Mouse (Mus musculus) embryonic facial prominence, embryonic 14.5 days (tissue): ENCODE measurements around the gene Smim22. TPM values are rescaled to one million over a fixed set of nuclear protein-coding genes. Genes with fewer than 3 reads are reported as not detected.
A peak's percentile ranks its signal among the peaks of the same experiment; 100 is the strongest.

ENCODE experiments used
- ATAC-seq: fragments of 200-750 bp; cut with Nextera tagmentation; 2 replicates; pipeline ENCODE4 v1.8.0; 2017; ENCODE audit warnings: low read depth, moderate number of reproducible peaks, moderate TSS enrichment
- DNase-seq: peaks from one replicate; pipeline ENCODE4 v3.0.0-alpha.2; 2015; ENCODE audit warnings: low spot score
- H3K27ac ChIP-seq: fragments of 300-500 bp; sonication (generic); replicated peaks from 2 replicates; pipeline ENCODE4 v1.5.1; 2014; ENCODE audit warnings: low read depth, mild to moderate bottlenecking, low read length, moderate library complexity
- H3K27me3 ChIP-seq: fragments of 300-500 bp; sonication (generic); replicated peaks from 2 replicates; pipeline ENCODE4 v1.6.1; 2014; ENCODE audit warnings: low read length; ENCODE audit not compliant: control insufficient read depth, insufficient read depth
- H3K36me3 ChIP-seq: fragments of 300-500 bp; sonication (generic); 2 replicates; pipeline ENCODE4 v1.6.1; 2014; ENCODE audit warnings: low read length, mixed read lengths; ENCODE audit not compliant: control insufficient read depth, insufficient read depth
- H3K4me1 ChIP-seq: fragments of 300-500 bp; sonication (generic); 2 replicates; pipeline ENCODE4 v1.6.1; 2014; ENCODE audit warnings: antibody characterized with exemption, low read length; ENCODE audit not compliant: control insufficient read depth, insufficient read depth
- H3K4me2 ChIP-seq: fragments of 300-500 bp; sonication (generic); 2 replicates; pipeline ENCODE4 v1.6.1; 2014; ENCODE audit warnings: low read depth, mild to moderate bottlenecking, low read length, moderate library complexity, mixed read lengths
- H3K4me3 ChIP-seq: fragments of 300-500 bp; sonication (generic); 2 replicates; pipeline ENCODE4 v1.5.1; 2014; ENCODE audit warnings: low read depth, mild to moderate bottlenecking, low read length
- H3K9ac ChIP-seq: fragments of 300-500 bp; sonication (generic); 2 replicates; pipeline ENCODE4 v1.6.1; 2014; ENCODE audit warnings: low read depth, mild to moderate bottlenecking, low read length, moderate library complexity, mixed read lengths
- H3K9me3 ChIP-seq: fragments of 300-500 bp; sonication (generic); 2 replicates; pipeline ENCODE4 v1.6.1; 2016; ENCODE audit warnings: low read length; ENCODE audit not compliant: control insufficient read depth
- WGBS: fragments of 180-500 bp; shearing (Covaris S2); extraction: QIAGEN DNeasy Blood & Tissue Kit; methylation state at CpG from one replicate; pipeline ENCODE4 v1.1.7; 2014; 5-methylcytosine and 5-hydroxymethylcytosine counted together
- polyA plus RNA-seq: library from polyadenylated mRNA; unstranded; fragments of >200 nt; fragmentation: Nextera tagmentation; extraction: Ambion mirVana; gene quantifications from 2 replicates; pipeline ENCODE4 v1.2.1, GENCODE M21; 2014

The Smim22 gene
- polyA plus RNA-seq, 1 experiment from 2014 or later = 9.3 TPM

DNA sequence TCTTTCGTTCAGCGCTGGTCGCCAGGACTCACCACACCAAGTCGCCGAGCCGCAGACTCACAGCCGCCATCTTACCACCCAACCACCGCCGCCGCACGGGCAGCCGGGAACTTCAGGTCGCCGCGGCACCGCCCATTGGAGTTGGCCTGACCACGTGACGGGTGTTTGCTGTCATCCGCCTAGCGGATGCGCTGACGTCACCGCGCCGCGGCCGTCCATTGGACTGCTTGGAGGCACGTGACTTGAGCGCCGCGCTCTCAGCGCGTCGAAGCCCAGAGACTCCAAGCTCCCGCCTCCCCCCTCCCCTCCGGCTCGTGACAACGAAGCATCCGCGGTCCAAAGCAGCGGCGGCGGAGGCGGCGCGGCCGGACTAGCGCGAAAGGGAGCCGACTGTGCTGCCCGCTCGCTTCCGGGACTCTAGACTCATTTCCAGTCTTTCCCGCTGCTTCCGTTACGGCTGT, 42.7 kb downstream of the Smim22 start, which contains the start of the genes Glyr1 and Ubn1:
Glyr1 (minus strand) TSS at position 90 of the 461 bp plus-strand sequence.
Ubn1 (plus strand) TSS at position 284 of the 461 bp plus-strand sequence.
- Histone ChIP-seq H3K4me1 (peaks cover 16% of the 10 kb centered on the region), H3K4me3 (peak within 1 kb of the TSS; percentile 86), H3K27ac (peak within 1 kb of the TSS; percentile 98), H3K27me3 (no peaks in the 10 kb centered on the region), H3K36me3 (peaks cover 42% of the 10 kb centered on the region), H3K9me3 (no peaks in the 10 kb centered on the region), H3K4me2 (peak within 1 kb of the TSS; percentile 86), H3K9ac (peak within 1 kb of the TSS; percentile 93)
- ATAC-seq = peak; percentile 99
- peak; percentile 100 for DNase-seq
- WGBS = 0% methylated on average over 20 of the region's 56 CpGs

DNA sequence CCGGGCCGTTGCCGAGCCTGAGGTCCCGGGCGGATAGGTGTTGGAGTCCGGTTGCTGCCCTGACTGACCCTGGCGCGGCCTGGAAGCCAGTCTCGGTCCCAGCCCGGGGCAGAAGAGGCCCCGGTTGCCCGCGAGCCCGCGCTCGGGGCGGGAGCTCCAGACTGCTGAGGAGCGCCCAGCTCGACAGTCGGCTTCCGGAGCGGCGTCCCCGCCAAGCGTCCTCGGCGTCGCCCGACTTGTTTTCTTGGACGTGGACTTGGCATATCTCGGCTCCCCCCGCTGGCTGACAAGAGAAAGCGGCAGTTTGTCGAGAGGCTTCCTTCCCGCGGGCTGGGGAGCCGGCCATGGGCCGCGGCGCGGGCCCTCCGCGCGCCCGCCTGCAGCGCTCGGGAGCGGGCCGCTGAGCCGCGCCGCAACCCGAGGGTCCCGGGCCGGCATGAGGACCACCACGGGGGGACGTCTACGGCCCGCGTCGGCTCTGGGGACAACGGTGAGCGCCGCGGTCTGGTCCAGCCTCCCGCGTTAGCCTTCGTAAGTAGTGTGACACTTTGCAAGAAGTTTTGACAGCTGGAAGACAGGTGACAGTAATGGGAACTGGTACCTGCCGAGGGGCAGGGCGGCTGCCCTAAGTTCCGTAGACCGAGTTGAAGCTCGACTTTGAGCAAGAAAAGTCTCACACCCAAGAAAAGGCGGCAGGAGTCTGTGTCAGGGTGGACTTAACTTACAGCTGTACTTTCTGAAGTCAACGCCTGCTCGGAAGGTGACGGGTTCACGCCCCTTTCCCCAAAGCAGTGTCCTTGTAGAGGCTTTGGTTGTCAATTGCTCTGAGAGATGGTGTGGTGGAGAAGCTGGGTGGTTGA, 43.4 kb downstream of the Smim22 start:
- H3K36me3 ChIP-seq = peaks cover 42% of the 10 kb centered on the region
- DNase-seq = peak; percentile 88
- H3K4me3 ChIP-seq = peak overlapping the region; percentile 86
- H3K4me2 ChIP-seq = peak overlapping the region; percentile 86
- H3K9ac ChIP-seq = peak overlapping the region; percentile 93
- peak overlapping the region; percentile 98 for H3K27ac ChIP-seq
- peaks cover 16% of the 10 kb centered on the region for H3K4me1 ChIP-seq
- under 1% methylated on average over 54 of the region's 78 CpGs for WGBS
- no peaks in the 10 kb centered on the region for H3K27me3 ChIP-seq
- no peaks in the 10 kb centered on the region for H3K9me3 ChIP-seq
- peak; percentile 64 for ATAC-seq

Other genes starting within 250 kb of the Smim22 start
- gene Cdip1, start 217.0 kb upstream of the Smim22 start, polyA plus RNA-seq = 86.7 and 91.2 TPM in 2 replicates
- 0.33 and 0.39 TPM in 2 replicates for gene 4930562C15Rik, start 171.9 kb upstream of the Smim22 start, polyA plus RNA-seq
- gene Ubald1, start 127.0 kb upstream of the Smim22 start, polyA plus RNA-seq = 36.3 and 39.0 TPM in 2 replicates
- gene Mgrn1, start 121.0 kb upstream of the Smim22 start, polyA plus RNA-seq = 76.2 and 87.8 TPM in 2 replicates
- gene Nudt16l1, start 68.5 kb upstream of the Smim22 start, polyA plus RNA-seq = 143 and 162 TPM in 2 replicates
- 48.3 and 53.9 TPM in 2 replicates for gene Anks3, start 43.1 kb upstream of the Smim22 start, polyA plus RNA-seq
- 0.22 TPM in 1 of 2 replicates, not detected in the other for gene Sept12, start 9.4 kb upstream of the Smim22 start, polyA plus RNA-seq
- 50.2 and 53.0 TPM in 2 replicates for gene Rogdi, start 6.3 kb downstream of the Smim22 start, polyA plus RNA-seq
- gene Glyr1, start 42.6 kb downstream of the Smim22 start, polyA plus RNA-seq = 91.3 and 96.0 TPM in 2 replicates
- gene Ubn1, start 42.8 kb downstream of the Smim22 start, polyA plus RNA-seq = 24.0 and 24.2 TPM in 2 replicates
- 15.3 and 19.3 TPM in 2 replicates for gene Ppl, start 125.1 kb downstream of the Smim22 start, polyA plus RNA-seq
- 0.22 and 0.36 TPM in 2 replicates for gene Sec14l5, start 139.8 kb downstream of the Smim22 start, polyA plus RNA-seq
- gene Nagpa, start 196.7 kb downstream of the Smim22 start, polyA plus RNA-seq = 14.5 and 18.3 TPM in 2 replicates
- gene AU021092, start 215.0 kb downstream of the Smim22 start, polyA plus RNA-seq = 4.8 and 7.6 TPM in 2 replicates
- 36.8 and 38.2 TPM in 2 replicates for gene Alg1, start 226.3 kb downstream of the Smim22 start, polyA plus RNA-seq
- 25.5 and 32.2 TPM in 2 replicates for gene Eef2kmt, start 248.7 kb downstream of the Smim22 start, polyA plus RNA-seq